Mouse (Mus musculus) MEL (cell line): ENCODE results near the gene Cnn3.

Source experiments
- CHD2 ChIP-seq: IDR thresholded peaks from 2 replicates; pipeline ENCODE4 v1.6.1; 2011; ENCODE audit warnings: low read length, improper control_type of control experiment
- CTCF ChIP-seq, 3 experiments: IDR thresholded peaks in 2 of 3; conservative IDR thresholded peaks in 1 of 3; 2 replicates each; pipeline ENCODE4 v1.5.1; 2011 to 2012; ENCODE audit warnings: low read length in 3 of 3, low read depth in 2 of 3, mild to moderate bottlenecking in 2 of 3, improper control_type of control experiment in 1 of 3, inconsistent platforms in 1 of 3, mixed read lengths in 1 of 3, moderate library complexity in 1 of 3; ENCODE audit not compliant: control insufficient read depth in 1 of 3, insufficient read depth in 1 of 3, poor library complexity in 1 of 3, severe bottlenecking in 1 of 3

DNA sequence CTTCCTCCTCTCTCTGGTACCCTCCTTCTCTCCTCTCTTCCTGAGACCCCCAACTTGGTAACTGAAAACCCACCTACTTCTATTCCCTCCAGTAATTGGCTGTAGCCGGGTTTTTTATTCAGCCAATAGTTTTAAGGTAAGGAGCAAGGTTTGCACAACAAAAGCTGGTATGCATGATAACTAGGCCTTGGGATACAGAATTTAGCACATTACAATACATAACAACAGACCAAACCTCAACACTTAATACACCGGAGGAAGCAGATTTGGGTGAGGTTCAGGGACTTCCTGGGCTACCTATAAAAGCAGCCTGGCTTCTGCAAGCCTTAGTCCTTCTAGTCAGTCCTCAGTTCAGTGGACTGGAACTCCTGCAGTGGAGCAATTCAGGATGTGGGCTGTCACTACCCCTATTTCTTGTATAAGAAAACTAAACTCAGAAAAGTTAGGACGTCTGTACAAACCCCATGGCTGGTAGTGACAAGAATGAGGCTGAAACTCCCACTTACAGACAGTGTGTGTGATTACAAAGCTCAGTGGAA, 38.8 kb upstream of the Cnn3 start:
- TF ChIP-seq CHD2 = no peak
- no peak for TF ChIP-seq CTCF (IDR thresholded peaks at IDR 0.05 in 2 of 3, conservative IDR thresholded peaks at IDR 0.05 in 1 of 3; ENCODE audit: control insufficient read depth in 1 of 3, insufficient read depth in 1 of 3, low read depth in 2 of 3, low read length in 3 of 3, poor library complexity in 1 of 3, severe bottlenecking in 1 of 3)
